Mouse (Mus musculus): ENCODE data around the gene Pla2g6.

Pla2g6 gene

GRCm38 (mm10) chr15:79261095-79261725 lies 67.0 kb downstream of the Pla2g6 start:
- in situ Hi-C loops (cut with MboI; ENCODE audit: low pct_unique_long_range_greater_than_20kb in 1 of 2, low sequenced_read_pairs in 2 of 2, unreplicated experiment in 1 of 2), result no loop called here

DNA sequence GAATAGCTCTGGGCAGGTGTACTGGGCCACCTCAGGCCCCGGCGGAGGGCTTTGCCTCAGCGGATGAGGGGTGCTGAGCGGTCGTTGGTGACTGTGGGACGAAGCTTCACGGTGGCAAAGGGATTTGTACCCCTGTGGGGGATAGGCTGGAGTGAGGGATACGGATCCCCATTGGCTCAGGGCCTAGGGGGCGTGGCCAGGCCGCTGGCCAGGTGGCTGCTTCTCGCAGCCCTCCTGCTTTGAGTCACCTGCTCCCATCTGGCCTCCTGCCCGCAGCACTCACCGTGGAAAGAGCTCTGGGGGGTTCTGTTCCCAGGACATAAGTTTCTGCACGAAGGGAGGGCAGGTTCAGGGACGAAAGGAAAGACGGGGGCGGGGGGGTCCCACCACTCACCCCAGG lies 69.7 kb downstream of the Pla2g6 start:
- in situ Hi-C loops (cut with MboI; ENCODE audit: low pct_unique_long_range_greater_than_20kb in 1 of 2, low sequenced_read_pairs in 2 of 2, unreplicated experiment in 1 of 2), result no loop called here

DNA sequence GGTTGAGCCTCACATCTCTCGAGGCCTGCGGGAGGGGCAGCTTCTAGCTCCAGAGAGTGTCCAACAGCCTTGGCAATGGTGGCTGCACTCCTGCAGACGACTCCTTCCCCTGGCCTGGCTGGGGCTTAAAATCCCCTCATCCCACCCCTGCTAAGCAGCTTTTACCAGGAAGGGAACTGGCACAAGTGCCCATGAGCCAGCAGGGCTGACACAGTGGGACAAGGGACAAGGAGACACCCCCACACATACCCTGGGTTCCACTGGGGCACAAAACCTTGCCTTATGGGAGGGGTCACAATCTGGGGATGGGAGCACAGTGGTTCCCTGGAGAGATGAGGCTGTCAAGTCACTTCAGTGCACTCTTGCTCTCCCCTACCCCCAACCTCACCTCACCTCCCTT lies 73.5 kb downstream of the Pla2g6 start, which contains the start of gene Slc16a8:
Gene Slc16a8 (minus strand): TSS at position 101 of the 400 bp plus-strand sequence.
- in situ Hi-C loops (cut with MboI; ENCODE audit: low pct_unique_long_range_greater_than_20kb in 1 of 2, low sequenced_read_pairs in 2 of 2, unreplicated experiment in 1 of 2), result no loop called here

DNA sequence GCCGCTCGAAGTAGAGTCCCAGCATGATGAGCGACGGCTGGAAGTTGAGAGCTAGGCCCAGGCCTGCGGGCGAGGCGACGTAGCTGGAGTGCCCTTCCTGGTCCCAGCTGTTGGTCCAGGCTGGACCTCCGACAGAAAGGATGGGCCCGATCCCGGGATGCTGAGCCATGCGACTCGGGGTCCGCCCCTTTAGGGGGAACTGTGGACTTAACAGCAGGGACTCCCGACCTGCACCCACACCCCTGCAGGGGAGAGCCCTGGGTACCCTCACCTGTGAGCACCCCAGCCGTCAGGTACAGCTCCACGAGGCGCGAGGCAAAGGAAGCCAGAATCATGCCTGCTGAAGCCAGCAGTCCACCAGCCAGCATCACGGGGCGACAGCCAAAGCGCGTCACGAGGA lies 75.6 kb downstream of the Pla2g6 start:
- in situ Hi-C loops (cut with MboI; ENCODE audit: low pct_unique_long_range_greater_than_20kb in 1 of 2, low sequenced_read_pairs in 2 of 2, unreplicated experiment in 1 of 2), result no loop called here

DNA sequence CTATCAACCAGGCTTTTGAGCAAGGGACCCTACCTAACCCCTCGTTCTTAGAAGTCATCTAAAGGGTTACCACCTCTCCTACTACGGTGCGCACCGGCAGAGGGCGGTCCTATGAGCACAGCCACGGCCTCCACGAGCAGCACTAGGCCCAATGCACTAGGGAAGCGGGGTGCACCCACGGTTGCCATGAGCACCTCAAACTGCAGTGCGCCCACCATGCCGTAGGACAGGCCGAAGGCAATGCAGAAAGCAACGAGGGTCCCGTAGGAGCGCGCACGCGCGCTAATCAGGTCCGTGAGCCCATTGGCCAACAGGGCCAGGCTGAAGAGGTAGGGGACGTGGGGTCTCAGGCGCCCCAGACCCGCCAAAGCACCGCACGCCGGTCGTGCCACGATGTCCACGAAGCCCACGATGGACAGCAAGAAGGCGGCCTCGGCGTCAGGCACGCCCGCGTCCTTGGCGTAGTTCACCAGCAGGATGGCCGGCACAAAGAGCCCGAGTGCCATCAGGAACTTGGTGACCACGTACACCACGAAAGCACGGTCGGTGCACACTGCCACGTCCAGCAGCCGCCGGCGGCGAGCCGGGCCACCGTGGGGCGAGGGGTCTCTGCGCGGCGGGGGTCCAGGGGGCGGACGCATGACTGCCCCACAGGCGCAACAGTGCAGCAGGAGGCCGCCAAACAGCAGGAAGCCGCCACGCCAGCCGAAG lies 76.3 kb downstream of the Pla2g6 start:
- in situ Hi-C loops (cut with MboI; ENCODE audit: low pct_unique_long_range_greater_than_20kb in 1 of 2, low sequenced_read_pairs in 2 of 2, unreplicated experiment in 1 of 2), result no loop called here

GRCm38 (mm10) chr15:79251168-79251567 lies 77.0 kb downstream of the Pla2g6 start:
- in situ Hi-C loops (cut with MboI; ENCODE audit: low pct_unique_long_range_greater_than_20kb in 1 of 2, low sequenced_read_pairs in 2 of 2, unreplicated experiment in 1 of 2), result no loop called here

DNA sequence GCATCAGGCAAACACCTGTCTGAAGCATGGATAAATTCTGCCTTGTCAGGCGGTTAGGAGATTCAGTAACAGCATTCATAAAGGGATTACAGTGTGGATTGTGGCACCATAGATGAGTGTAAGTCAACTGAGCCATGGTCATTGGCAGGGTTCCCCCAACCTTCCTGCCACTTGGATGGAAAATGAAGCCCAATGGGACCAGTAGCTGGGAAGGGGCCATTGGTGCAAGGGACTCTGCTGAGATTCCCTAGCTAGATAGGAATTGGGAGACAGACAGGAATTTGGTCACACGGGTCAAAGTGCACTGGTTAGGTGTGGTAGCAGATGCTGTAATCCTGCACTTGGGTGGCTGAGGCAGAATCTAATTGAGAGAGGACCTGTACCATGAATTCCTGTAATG lies 78.0 kb downstream of the Pla2g6 start:
- in situ Hi-C loops (cut with MboI; ENCODE audit: low pct_unique_long_range_greater_than_20kb in 1 of 2, low sequenced_read_pairs in 2 of 2, unreplicated experiment in 1 of 2), result no loop called here

DNA sequence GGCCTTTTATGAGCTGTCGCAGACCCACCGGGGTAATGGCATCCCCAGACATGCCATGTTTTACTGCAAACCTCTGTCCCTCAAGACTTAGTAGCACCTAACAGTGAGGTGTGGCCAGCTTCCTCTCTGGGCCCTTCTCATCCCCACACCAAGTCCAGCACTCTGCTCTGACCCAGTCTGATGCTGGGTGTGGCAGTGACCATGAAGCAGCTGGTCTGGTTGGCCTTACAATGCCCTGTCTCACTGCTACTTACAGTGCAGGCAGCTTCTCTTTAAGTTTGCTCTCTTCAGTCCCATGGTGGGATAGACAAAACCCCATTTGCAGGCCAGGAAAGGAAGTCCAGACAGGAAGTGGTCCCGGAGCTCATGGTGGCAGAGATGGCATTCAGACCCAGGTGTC lies 82.9 kb downstream of the Pla2g6 start:
- in situ Hi-C loops (cut with MboI; ENCODE audit: low pct_unique_long_range_greater_than_20kb in 1 of 2, low sequenced_read_pairs in 2 of 2, unreplicated experiment in 1 of 2), result loop anchor here in 1 of 2 experiments (25.0 kb wide), 1 partner anchor 392 kb away; no protein-coding TSS in a partner anchor

- in situ Hi-C loops (cut with MboI; ENCODE audit: low pct_unique_long_range_greater_than_20kb in 1 of 2, low sequenced_read_pairs in 2 of 2, unreplicated experiment in 1 of 2), result loop anchor here in 1 of 2 experiments (25.0 kb wide), 1 partner anchor 393 kb away; no protein-coding TSS in a partner anchor
Observed at GRCm38 (mm10) chr15:79244071-79244893, 83.9 kb downstream of the Pla2g6 start.

DNA sequence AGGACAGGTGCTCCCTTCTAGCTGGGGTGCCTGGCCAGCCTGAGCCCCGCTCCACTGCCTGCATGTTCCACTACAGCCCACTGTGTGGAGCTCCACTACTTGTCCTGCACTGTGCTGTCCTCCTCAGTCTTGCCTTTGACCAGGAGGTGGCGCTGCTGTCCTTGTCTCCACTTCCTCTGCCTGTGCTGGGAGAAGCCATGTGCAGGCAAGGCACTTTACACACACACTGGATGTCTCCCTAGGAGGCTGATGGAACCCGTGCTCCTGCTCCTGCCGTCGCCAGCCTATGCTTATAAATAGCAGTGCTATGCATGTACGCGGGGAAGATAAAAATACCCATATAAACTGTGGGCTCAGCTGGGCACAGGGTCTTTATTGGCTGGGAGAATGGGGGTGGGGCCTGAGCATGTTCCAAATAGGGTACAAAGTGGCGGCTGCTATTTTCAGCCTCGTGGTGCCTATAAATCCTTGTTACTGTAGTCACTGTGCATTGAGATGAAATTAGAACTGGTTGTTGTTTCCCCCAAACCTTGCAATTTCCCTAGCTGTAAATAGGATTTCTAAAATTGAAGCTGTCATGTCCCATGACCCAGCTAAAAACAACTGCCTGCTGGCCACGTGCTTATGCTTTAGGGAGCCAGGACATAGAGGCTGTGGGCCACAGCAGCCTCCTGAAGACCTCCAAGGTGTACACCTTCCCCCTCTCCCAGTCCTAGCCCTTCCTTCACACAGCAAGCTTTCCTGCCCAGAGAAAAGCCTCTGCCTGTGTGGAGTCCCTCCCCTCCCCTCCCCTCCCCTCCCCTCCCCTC lies 84.8 kb downstream of the Pla2g6 start:
- in situ Hi-C loops (cut with MboI; ENCODE audit: low pct_unique_long_range_greater_than_20kb in 1 of 2, low sequenced_read_pairs in 2 of 2, unreplicated experiment in 1 of 2), result loop anchor here in 1 of 2 experiments (25.0 kb wide), 1 partner anchor 394 kb away; no protein-coding TSS in a partner anchor

- in situ Hi-C loops (cut with MboI; ENCODE audit: low pct_unique_long_range_greater_than_20kb in 1 of 2, low sequenced_read_pairs in 2 of 2, unreplicated experiment in 1 of 2), result loop anchor here in 1 of 2 experiments (25.0 kb wide), 1 partner anchor 395 kb away; no protein-coding TSS in a partner anchor
Observed at GRCm38 (mm10) chr15:79242574-79243233, 85.5 kb downstream of the Pla2g6 start.

DNA sequence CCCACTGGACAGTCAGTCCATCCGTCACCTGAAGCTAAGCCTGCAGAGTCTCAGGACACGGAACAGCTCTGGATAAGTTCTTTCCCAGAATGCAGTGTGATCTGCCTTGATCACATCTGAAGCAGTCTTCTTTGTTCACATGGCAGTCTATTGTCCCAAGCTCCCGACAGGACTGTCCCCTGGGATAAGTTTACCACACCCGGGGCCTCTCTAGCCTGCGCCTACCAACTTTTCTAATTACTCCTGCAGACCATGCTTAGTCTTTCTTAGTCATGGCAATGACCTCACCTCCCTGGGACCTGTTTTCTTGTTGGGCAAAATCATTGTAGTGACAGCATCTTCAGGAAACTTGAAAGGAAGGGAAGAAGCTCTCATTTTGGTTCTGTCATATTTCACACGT lies 90.2 kb downstream of the Pla2g6 start:
- in situ Hi-C loops (cut with MboI; ENCODE audit: low pct_unique_long_range_greater_than_20kb in 1 of 2, low sequenced_read_pairs in 2 of 2, unreplicated experiment in 1 of 2), result loop anchor here in 1 of 2 experiments (10.0 to 25.0 kb wide), 2 partner anchors 247 to 399 kb away; no protein-coding TSS in a partner anchor

Measured in mouse embryonic stem cell (cell line).